Mouse (Mus musculus) limb, embryonic 13.5 days (tissue): Measurements from ENCODE around the gene Ubqln4. TPM values are rescaled to one million over a fixed set of nuclear protein-coding genes. Genes with fewer than 3 reads are reported as not detected.

Source experiments
- ATAC-seq: fragments of 200-750 bp; cut with Nextera tagmentation; 2 replicates; pipeline ENCODE4 v1.8.0; 2017; ENCODE audit warnings: low read depth, moderate number of reproducible peaks, moderate TSS enrichment; ENCODE audit not compliant: low FRiP score
- H3K27ac ChIP-seq: fragments of 300-500 bp; sonication (generic); 2 replicates; pipeline ENCODE4 v1.5.1; 2015; ENCODE audit warnings: inconsistent platforms, mild to moderate bottlenecking, moderate library complexity
- H3K27me3 ChIP-seq: fragments of 300-500 bp; sonication (generic); 2 replicates; pipeline ENCODE4 v1.6.1; 2015; ENCODE audit warnings: mild to moderate bottlenecking, inconsistent platforms
- H3K36me3 ChIP-seq: fragments of 300-500 bp; sonication (generic); 2 replicates; pipeline ENCODE4 v1.6.1; 2015; ENCODE audit warnings: inconsistent platforms, mild to moderate bottlenecking, moderate library complexity
- H3K4me1 ChIP-seq: fragments of 300-500 bp; sonication (generic); 2 replicates; pipeline ENCODE4 v1.6.1; 2015; ENCODE audit warnings: inconsistent platforms
- H3K4me2 ChIP-seq: fragments of 300-500 bp; sonication (generic); replicated peaks from 2 replicates; pipeline ENCODE4 v1.6.1; 2015; ENCODE audit warnings: inconsistent platforms, mild to moderate bottlenecking, moderate library complexity
- H3K4me3 ChIP-seq: fragments of 300-500 bp; sonication (generic); 2 replicates; pipeline ENCODE4 v1.5.1; 2015; ENCODE audit warnings: moderate library complexity, mild to moderate bottlenecking, inconsistent platforms
- H3K9ac ChIP-seq: fragments of 300-500 bp; sonication (generic); 2 replicates; pipeline ENCODE4 v1.6.1; 2015; ENCODE audit warnings: mild to moderate bottlenecking, inconsistent platforms
- H3K9me3 ChIP-seq: fragments of 300-500 bp; sonication (generic); 2 replicates; pipeline ENCODE4 v1.6.1; 2016; ENCODE audit warnings: inconsistent platforms
- WGBS: fragments of 180-500 bp; shearing (Covaris S2); methylation state at CpG from one replicate; pipeline ENCODE4 v1.1.7; 2015; 5-methylcytosine and 5-hydroxymethylcytosine counted together
- polyA plus RNA-seq: library from polyadenylated mRNA; unstranded; fragments of >200 nt; fragmentation: Nextera tagmentation; extraction: Ambion mirVana; gene quantifications from 2 replicates; pipeline ENCODE4 v1.2.1, GENCODE M21; 2015

Gene Ubqln4
- polyA plus RNA-seq, 1 experiment from 2014 or later, result 48.2 TPM

GRCm38 (mm10) chr3:88513546-88514115, 39.9 kb upstream of the Ubqln4 start:
- no peak for ATAC-seq
- WGBS, result 74% methylated on average over 7 of the region's 7 CpGs
- no peaks in the 10 kb centered on the region for H3K27me3 ChIP-seq
- H3K9me3 ChIP-seq, result no peaks in the 10 kb centered on the region
- H3K9ac ChIP-seq, result no peak overlapping the region
- H3K27ac ChIP-seq, result peak overlapping the region; percentile 84; the same call in 1 of the 2 replicates
- H3K4me1 ChIP-seq, result peaks cover 60% of the 10 kb centered on the region
- no peak overlapping the region; the same call in 1 of the 2 replicates for H3K4me2 ChIP-seq
- H3K4me3 ChIP-seq, result no peak overlapping the region
- no peaks in the 10 kb centered on the region for H3K36me3 ChIP-seq

DNA sequence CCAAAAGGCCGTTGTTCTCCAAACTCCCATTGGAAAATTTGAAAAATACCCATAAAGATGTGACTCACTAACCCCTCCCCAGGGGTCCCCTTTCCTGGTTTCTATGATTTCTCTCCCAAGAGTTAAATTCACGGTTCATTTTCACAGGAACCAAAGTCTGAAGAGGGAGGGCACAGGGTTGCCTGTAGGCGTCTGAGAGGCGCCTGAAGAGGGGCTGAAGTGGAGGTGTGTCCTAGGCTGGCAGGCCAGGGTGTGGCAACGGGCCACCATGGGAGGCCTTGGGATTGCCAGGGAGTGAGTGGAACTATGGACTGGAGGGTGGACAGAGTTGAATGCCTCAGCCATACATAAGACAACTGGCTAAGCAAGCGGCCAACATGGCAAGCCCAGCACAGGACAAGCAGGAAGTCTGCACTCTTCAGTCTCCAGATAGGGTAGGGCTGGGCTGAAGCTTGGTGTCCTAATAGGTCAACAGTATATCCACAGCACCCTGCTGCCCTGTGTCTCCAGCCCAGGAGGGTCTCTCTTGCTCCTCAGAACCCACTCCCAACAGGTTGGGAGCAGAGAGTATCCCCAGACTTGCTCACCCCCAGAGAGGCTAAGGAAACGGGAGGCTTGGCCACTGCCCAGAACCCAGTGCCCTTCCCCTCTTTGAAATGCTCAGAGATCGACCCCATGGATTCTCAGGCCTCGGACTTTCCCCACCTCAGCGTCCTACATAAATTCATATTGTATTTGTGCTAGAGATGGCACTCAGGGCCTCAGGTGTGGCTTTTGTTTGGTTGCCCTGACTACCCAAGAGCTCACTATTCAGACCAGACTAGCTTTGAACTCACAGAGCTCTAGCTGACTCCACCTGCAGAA, 39.1 kb upstream of the Ubqln4 start:
- H3K4me3 ChIP-seq, result no peak overlapping the region
- no peak overlapping the region for H3K9ac ChIP-seq
- H3K4me2 ChIP-seq, result no peak overlapping the region
- H3K36me3 ChIP-seq, result no peaks in the 10 kb centered on the region
- 76% methylated on average over 10 of the region's 10 CpGs for WGBS
- H3K9me3 ChIP-seq, result no peaks in the 10 kb centered on the region
- ATAC-seq, result no peak
- H3K4me1 ChIP-seq, result peaks cover 56% of the 10 kb centered on the region
- H3K27ac ChIP-seq, result peak overlapping the region; percentile 84; the same call in 1 of the 2 replicates
- H3K27me3 ChIP-seq, result no peaks in the 10 kb centered on the region

GRCm38 (mm10) chr3:88515095-88515386, 38.5 kb upstream of the Ubqln4 start:
- no peaks in the 10 kb centered on the region for H3K27me3 ChIP-seq
- no peak overlapping the region for H3K27ac ChIP-seq
- H3K9me3 ChIP-seq, result no peaks in the 10 kb centered on the region
- no peak overlapping the region for H3K9ac ChIP-seq
- ATAC-seq, result no peak
- no peak overlapping the region for H3K4me2 ChIP-seq
- no peak overlapping the region for H3K4me3 ChIP-seq
- H3K36me3 ChIP-seq, result no peaks in the 10 kb centered on the region
- H3K4me1 ChIP-seq, result peaks cover 50% of the 10 kb centered on the region
- WGBS, result 97% methylated on average over 2 of the region's 2 CpGs

- H3K9me3 ChIP-seq, result no peaks in the 10 kb centered on the region
- peaks cover 38% of the 10 kb centered on the region for H3K4me1 ChIP-seq
- H3K27me3 ChIP-seq, result no peaks in the 10 kb centered on the region
- ATAC-seq, result no peak
- no peak overlapping the region for H3K4me3 ChIP-seq
- WGBS, result 74% methylated on average over 2 of the region's 2 CpGs
- no peak overlapping the region for H3K4me2 ChIP-seq
- no peaks in the 10 kb centered on the region for H3K36me3 ChIP-seq
- H3K9ac ChIP-seq, result no peak overlapping the region
- no peak overlapping the region for H3K27ac ChIP-seq
Observed at GRCm38 (mm10) chr3:88516407-88516806, 37.2 kb upstream of the Ubqln4 start.

DNA sequence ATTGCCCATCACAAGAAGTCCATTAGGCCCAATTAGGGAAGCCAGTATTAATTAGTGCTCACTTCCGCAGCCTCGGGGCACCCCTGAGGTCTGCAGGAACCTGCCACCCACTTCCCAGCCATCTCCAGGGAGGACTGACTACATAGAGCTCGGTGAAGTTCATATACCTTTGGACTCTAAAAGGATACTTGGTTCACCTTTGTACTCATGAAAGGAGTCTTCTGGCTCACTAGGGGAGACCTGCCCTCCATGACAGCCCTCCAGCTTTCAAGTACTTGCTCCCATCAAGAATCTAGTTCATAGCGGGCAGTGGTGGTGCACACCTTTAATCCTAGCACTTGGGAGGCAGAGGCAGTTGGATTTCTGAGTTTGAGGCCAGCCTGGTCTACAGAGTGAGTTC, 35.1 kb upstream of the Ubqln4 start:
- ATAC-seq, result no peak
- Histone ChIP-seq H3K9ac (no peak overlapping the region), H3K4me1 (peaks cover 18% of the 10 kb centered on the region), H3K27ac (no peak overlapping the region), H3K4me3 (no peak overlapping the region), H3K36me3 (peaks cover 9% of the 10 kb centered on the region), H3K9me3 (no peaks in the 10 kb centered on the region), H3K27me3 (no peaks in the 10 kb centered on the region), H3K4me2 (no peak overlapping the region)
- 68% methylated on average over 4 of the region's 4 CpGs for WGBS

- Histone ChIP-seq H3K36me3 (peaks cover 25% of the 10 kb centered on the region), H3K4me3 (no peak overlapping the region), H3K9ac (no peak overlapping the region), H3K27ac (no peak overlapping the region), H3K4me2 (no peak overlapping the region), H3K9me3 (no peaks in the 10 kb centered on the region), H3K4me1 (peaks cover 4% of the 10 kb centered on the region; the same call in 1 of the 2 replicates), H3K27me3 (no peaks in the 10 kb centered on the region)
- 89% methylated on average over 2 of the region's 2 CpGs for WGBS
- ATAC-seq, result no peak
Observed at GRCm38 (mm10) chr3:88520078-88520477, 33.5 kb upstream of the Ubqln4 start.

GRCm38 (mm10) chr3:88521156-88521555, 32.4 kb upstream of the Ubqln4 start:
- ATAC-seq, result no peak
- Histone ChIP-seq H3K9me3 (no peaks in the 10 kb centered on the region), H3K9ac (no peak overlapping the region), H3K27me3 (no peaks in the 10 kb centered on the region), H3K27ac (no peak overlapping the region), H3K4me2 (no peak overlapping the region), H3K4me3 (no peak overlapping the region), H3K36me3 (peaks cover 29% of the 10 kb centered on the region), H3K4me1 (peaks cover 4% of the 10 kb centered on the region)
- WGBS, result 89% methylated on average over 6 of the region's 6 CpGs

DNA sequence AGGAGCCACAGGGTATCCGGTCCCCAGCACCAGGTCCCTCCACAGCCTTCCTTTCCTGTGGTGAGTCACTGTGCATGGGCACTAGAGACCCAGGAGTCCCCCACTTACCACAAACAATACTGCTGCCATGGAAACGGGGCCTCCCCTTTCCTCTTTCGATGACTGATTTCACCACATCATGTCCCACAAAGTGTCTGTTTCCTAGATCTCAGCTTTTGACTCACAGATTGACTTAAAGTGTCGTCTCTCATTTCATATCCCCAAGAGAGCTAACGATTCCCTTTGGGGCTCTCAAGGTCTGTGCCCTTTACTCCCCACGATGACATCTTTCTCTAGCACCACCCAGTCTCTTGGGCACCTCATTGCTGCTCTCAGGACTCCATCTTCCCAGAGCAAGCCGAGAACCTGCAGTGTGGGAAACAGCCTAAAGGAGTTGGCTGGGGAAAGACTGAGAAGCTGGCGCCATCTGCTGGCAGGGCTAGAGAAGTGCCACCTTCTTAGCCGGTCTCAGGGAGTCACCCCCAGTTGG, 31.7 kb upstream of the Ubqln4 start:
- peaks cover 29% of the 10 kb centered on the region for H3K36me3 ChIP-seq
- H3K27me3 ChIP-seq, result no peaks in the 10 kb centered on the region
- H3K9me3 ChIP-seq, result no peaks in the 10 kb centered on the region
- no peak overlapping the region for H3K4me3 ChIP-seq
- 36% methylated on average over 9 of the region's 9 CpGs for WGBS
- H3K4me2 ChIP-seq, result no peak overlapping the region
- no peak overlapping the region for H3K9ac ChIP-seq
- H3K27ac ChIP-seq, result no peak overlapping the region
- peak; percentile 5; the same call in 1 of the 2 replicates for ATAC-seq
- peaks cover 11% of the 10 kb centered on the region for H3K4me1 ChIP-seq

DNA sequence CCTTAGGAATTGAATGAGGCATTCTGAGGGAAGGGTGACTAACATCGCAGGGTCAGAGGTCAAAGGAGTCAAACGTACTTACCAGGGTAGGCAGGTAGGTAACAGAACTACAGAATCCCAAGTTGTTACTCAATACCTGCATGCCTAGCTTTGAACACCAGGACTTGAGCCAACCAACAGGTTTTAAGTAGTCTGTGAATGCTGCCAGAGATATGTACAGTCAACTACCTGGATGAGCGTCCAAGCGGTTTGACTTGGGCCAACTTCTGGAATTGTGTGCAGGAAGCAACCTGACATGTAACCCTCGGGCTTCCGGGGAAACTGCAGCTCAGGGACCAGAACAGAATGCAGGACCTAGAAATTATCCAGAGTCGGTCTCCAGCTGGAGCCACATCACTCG, 30.5 kb upstream of the Ubqln4 start:
- ATAC-seq, result no peak
- Histone ChIP-seq H3K4me2 (no peak overlapping the region), H3K9ac (no peak overlapping the region), H3K36me3 (peaks cover 36% of the 10 kb centered on the region), H3K4me1 (peaks cover 20% of the 10 kb centered on the region), H3K4me3 (no peak overlapping the region), H3K9me3 (no peaks in the 10 kb centered on the region), H3K27me3 (no peaks in the 10 kb centered on the region), H3K27ac (no peak overlapping the region)
- 88% methylated on average over 8 of the region's 8 CpGs for WGBS

GRCm38 (mm10) chr3:88525021-88525420, 28.5 kb upstream of the Ubqln4 start:
- Histone ChIP-seq H3K4me2 (no peak overlapping the region), H3K9me3 (no peaks in the 10 kb centered on the region), H3K4me3 (no peak overlapping the region), H3K27ac (no peak overlapping the region), H3K9ac (no peak overlapping the region), H3K36me3 (peaks cover 37% of the 10 kb centered on the region), H3K4me1 (peaks cover 40% of the 10 kb centered on the region), H3K27me3 (no peaks in the 10 kb centered on the region)
- ATAC-seq, result no peak
- 88% methylated on average over 5 of the region's 5 CpGs for WGBS

DNA sequence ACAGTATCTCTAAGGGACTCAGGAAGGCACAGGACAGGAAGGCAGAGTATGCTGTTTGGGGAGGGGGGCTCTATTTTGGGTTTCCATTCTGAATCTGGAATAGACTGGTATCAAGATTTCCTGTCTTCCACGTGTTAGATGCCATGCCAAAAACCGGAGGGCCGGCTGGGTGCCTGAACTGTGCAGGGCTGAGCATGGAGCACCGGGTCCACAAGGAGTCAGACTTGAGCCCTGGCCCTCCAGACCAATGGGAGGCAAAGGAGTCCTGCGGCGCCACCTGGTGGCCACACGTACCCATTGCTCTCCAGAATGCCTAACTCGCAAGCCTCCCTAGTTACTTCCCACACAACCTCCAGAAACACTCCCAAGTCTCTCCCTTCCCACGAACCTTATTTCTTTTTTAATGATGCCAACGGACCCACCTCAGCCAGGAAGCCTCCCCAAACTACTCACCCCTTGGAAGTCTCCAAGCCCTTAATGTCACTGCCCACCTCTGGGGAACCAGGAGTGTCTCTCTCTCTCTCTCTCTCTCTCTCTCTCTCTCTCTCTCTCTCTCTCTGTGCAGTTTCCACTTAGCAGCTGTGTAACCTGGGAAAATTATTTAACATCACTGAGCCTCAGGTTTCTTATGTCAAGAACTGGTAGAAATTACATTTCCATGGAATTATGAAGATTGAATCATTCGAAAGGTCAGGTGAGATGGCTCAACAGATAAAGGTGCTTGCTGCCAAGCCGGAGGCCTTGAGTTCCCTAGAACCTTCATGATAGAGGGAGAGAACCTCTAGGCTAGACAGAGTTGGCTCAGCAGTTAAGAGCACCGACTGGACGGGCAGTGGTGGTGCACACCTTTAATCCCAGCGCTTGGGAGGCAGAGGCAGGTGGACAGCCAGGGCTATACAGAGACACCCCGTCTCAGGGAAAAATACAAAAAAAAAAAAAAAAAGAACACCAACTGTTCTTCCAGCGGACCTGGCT, 27.1 kb upstream of the Ubqln4 start:
- Histone ChIP-seq H3K4me1 (peaks cover 45% of the 10 kb centered on the region), H3K36me3 (peaks cover 37% of the 10 kb centered on the region), H3K4me2 (peak overlapping the region; percentile 46), H3K27ac (0 out of 2 replicates have a peak overlapping the region, but pooled peaks have one; percentile 6), H3K27me3 (no peaks in the 10 kb centered on the region), H3K9ac (peak overlapping the region; percentile 19; the same call in 1 of the 2 replicates), H3K9me3 (no peaks in the 10 kb centered on the region), H3K4me3 (no peak overlapping the region)
- ATAC-seq, result peak; percentile 59
- 31% methylated on average over 17 of the region's 17 CpGs for WGBS
